Mouse (Mus musculus) heart, postnatal 0 days (tissue): ENCODE measurements at regions not wholly inside any gene's neighbourhood (a gene's known extent, or its start where the extent isn't known, plus 50 kb on each side); places are given as distances from the start of the nearest gene placed in this dataset.

Experiments
- CTCF ChIP-seq: IDR thresholded peaks from 2 replicates; pipeline ENCODE4 v1.5.1; 2016; ENCODE audit warnings: antibody characterized with exemption, control low read depth, low read depth
- EP300 ChIP-seq: IDR thresholded peaks from 2 replicates; pipeline ENCODE4 v1.6.1; 2016; ENCODE audit warnings: antibody characterized with exemption, low read depth

GRCm38 (mm10) chr8:26784381-26784780 is 192.7 kb upstream of the Zfp703 start:
- TF ChIP-seq CTCF (no peak), EP300 (no peak)
